Mouse (Mus musculus) kidney, embryonic 16.5 days (tissue): Measurements from ENCODE around the gene Ccdc182. TPM values are rescaled to one million over a fixed set of nuclear protein-coding genes. Genes with fewer than 3 reads are reported as not detected.

ENCODE experiments used
- ATAC-seq: fragments of 200-750 bp; cut with Nextera tagmentation; 2 replicates; pipeline ENCODE4 v1.8.0; 2017; ENCODE audit warnings: moderate TSS enrichment; ENCODE audit not compliant: low FRiP score, low TSS enrichment
- H3K27ac ChIP-seq: fragments of 300-500 bp; sonication (generic); 2 replicates; pipeline ENCODE4 v1.5.1; 2014; ENCODE audit warnings: low read length
- H3K27me3 ChIP-seq: fragments of 300-500 bp; sonication (generic); 2 replicates; pipeline ENCODE4 v1.6.1; 2014; ENCODE audit warnings: low read length, control low read depth, mixed read lengths; ENCODE audit not compliant: insufficient read depth
- H3K36me3 ChIP-seq: fragments of 300-500 bp; sonication (generic); 2 replicates; pipeline ENCODE4 v1.6.1; 2014; ENCODE audit warnings: low read length, control low read depth, mixed read lengths; ENCODE audit not compliant: insufficient read depth
- H3K4me1 ChIP-seq: fragments of 300-500 bp; sonication (generic); 2 replicates; pipeline ENCODE4 v1.6.1; 2014; ENCODE audit warnings: low read length, control low read depth, mixed read lengths; ENCODE audit not compliant: insufficient read depth
- H3K4me2 ChIP-seq: fragments of 300-500 bp; sonication (generic); replicated peaks from 2 replicates; pipeline ENCODE4 v1.6.1; 2014; ENCODE audit warnings: low read depth, low read length
- H3K4me3 ChIP-seq: fragments of 300-500 bp; sonication (generic); 2 replicates; pipeline ENCODE4 v1.5.1; 2014; ENCODE audit warnings: mild to moderate bottlenecking, low read length
- H3K9ac ChIP-seq: fragments of 300-500 bp; sonication (generic); replicated peaks from 2 replicates; pipeline ENCODE4 v1.6.1; 2014; ENCODE audit warnings: low read length
- H3K9me3 ChIP-seq: fragments of 300-500 bp; sonication (generic); 2 replicates; pipeline ENCODE4 v1.6.1; 2016; ENCODE audit warnings: low read length, control low read depth
- WGBS: fragments of 180-500 bp; shearing (Covaris S2); extraction: QIAGEN DNeasy Blood & Tissue Kit; methylation state at CpG from one replicate; pipeline ENCODE4 v1.1.7; 2014; 5-methylcytosine and 5-hydroxymethylcytosine counted together
- polyA plus RNA-seq: library from polyadenylated mRNA; unstranded; fragments of >200 nt; fragmentation: Nextera tagmentation; extraction: Ambion mirVana; gene quantifications from 2 replicates; pipeline ENCODE4 v1.2.1, GENCODE M21; 2015

Ccdc182 gene
- polyA plus RNA-seq, 1 experiment from 2014 or later, result 3.0 TPM

DNA sequence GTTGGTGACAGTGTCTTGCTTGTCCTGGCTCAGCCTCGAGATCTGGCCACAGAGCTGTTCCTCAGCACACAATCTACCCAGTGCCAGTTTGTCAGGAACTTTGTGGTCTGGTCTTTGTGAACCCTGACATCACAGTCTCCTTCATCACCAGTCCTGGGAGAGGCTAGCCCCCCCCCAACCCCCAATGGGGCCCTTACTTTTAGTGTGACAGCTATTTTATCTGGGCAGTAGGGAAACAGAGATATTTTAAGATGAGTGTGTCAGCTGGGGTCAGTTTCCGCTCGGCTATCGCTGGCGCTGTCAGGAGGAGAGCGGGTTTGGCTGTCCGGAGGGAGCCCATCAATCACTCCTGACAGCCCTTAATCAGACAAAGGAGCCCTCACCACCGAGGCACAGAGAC lies 19.7 kb downstream of the Ccdc182 start:
- peak; percentile 53; the same call in 1 of the 2 replicates for ATAC-seq
- H3K27ac ChIP-seq, result no peak overlapping the region

DNA sequence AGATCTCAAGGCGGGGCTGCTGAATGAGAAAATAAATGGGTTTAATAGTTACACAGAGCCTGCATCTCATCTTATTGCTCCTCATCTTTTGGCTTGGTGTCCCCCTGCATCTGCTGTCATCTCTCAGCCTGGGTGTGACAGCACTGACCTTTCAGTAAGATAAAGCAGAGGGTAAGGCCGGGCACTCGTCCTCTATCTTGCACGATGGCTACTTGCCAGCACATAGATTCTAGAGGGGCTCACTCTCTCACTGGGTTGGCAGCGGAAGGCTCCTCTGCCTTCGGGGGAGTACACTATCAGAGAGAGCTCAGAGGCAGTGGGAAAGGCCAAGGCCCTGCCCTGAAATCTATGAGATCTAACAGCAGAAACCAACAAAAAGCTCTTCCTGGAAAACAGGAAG lies 20.6 kb downstream of the Ccdc182 start:
- H3K9ac ChIP-seq, result no peak overlapping the region; the same call in 1 of the 2 replicates
- H3K4me2 ChIP-seq, result no peak overlapping the region
- no peaks in the 10 kb centered on the region for H3K27me3 ChIP-seq
- no peak overlapping the region for H3K27ac ChIP-seq
- H3K4me1 ChIP-seq, result peaks cover 20% of the 10 kb centered on the region
- 0 out of 2 replicates have a peak, but pooled peaks have one; percentile 36 for ATAC-seq
- no peak overlapping the region for H3K4me3 ChIP-seq
- no peaks in the 10 kb centered on the region for H3K36me3 ChIP-seq
- no peaks in the 10 kb centered on the region for H3K9me3 ChIP-seq
- 36% methylated on average over 6 of the region's 6 CpGs for WGBS

More for the DNA sequence above, 19.7 kb downstream of the Ccdc182 start:
- Histone ChIP-seq H3K4me3 (no peak overlapping the region), H3K9me3 (no peaks in the 10 kb centered on the region), H3K4me2 (no peak overlapping the region), H3K4me1 (peaks cover 30% of the 10 kb centered on the region), H3K36me3 (no peaks in the 10 kb centered on the region), H3K27me3 (no peaks in the 10 kb centered on the region), H3K9ac (no peak overlapping the region)
- 11% methylated on average over 8 of the region's 8 CpGs for WGBS

- Histone ChIP-seq H3K36me3 (no peaks in the 10 kb centered on the region), H3K27me3 (no peaks in the 10 kb centered on the region), H3K9ac (no peak overlapping the region), H3K9me3 (no peaks in the 10 kb centered on the region), H3K4me1 (peaks cover 18% of the 10 kb centered on the region), H3K4me2 (no peak overlapping the region), H3K27ac (no peak overlapping the region), H3K4me3 (no peak overlapping the region)
- 78% methylated on average over 5 of the region's 5 CpGs for WGBS
- no peak for ATAC-seq
Measured at GRCm38 (mm10) chr11:88315393-88315792, 21.5 kb downstream of the Ccdc182 start.

DNA sequence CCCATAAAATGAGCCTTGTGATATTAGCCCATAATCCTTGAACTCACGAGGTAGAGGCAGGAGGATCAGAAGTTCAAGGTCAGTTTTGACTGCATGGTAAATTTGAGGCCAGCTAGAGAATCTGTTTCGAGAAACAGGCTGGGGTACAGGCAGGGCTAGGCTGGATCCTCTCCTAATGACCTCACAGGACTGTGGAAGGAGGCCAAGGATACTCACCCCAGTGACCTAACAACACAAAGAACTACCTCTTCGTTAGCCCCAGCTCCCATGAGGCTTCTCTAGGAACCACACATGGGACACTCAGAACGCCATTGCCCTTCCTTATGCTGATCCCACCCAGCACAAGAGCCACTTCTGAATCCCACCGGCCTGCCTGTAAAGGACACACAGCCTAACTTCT lies 25.0 kb downstream of the Ccdc182 start:
- no peak for ATAC-seq
- 72% methylated on average over 5 of the region's 5 CpGs for WGBS

GRCm38 (mm10) chr11:88327016-88327415 lies 33.2 kb downstream of the Ccdc182 start:
- 6% methylated on average over 4 of the region's 4 CpGs for WGBS
- H3K4me3 ChIP-seq, result no peak overlapping the region
- no peaks in the 10 kb centered on the region for H3K27me3 ChIP-seq
- H3K9me3 ChIP-seq, result no peaks in the 10 kb centered on the region
- no peak overlapping the region for H3K27ac ChIP-seq
- peak; percentile 67 for ATAC-seq
- H3K36me3 ChIP-seq, result no peaks in the 10 kb centered on the region
- H3K4me1 ChIP-seq, result 0 out of 2 replicates have a peak, but pooled peaks cover 3% of the 10 kb centered on the region
- 0 out of 2 replicates have a peak overlapping the region, but pooled peaks have one; percentile 0 for H3K9ac ChIP-seq
- no peak overlapping the region for H3K4me2 ChIP-seq

More for the DNA sequence above, 25.0 kb downstream of the Ccdc182 start:
- H3K9ac ChIP-seq, result no peak overlapping the region
- no peak overlapping the region for H3K27ac ChIP-seq
- H3K4me1 ChIP-seq, result peaks cover 10% of the 10 kb centered on the region
- H3K4me3 ChIP-seq, result no peak overlapping the region
- H3K9me3 ChIP-seq, result no peaks in the 10 kb centered on the region
- no peak overlapping the region for H3K4me2 ChIP-seq
- no peaks in the 10 kb centered on the region for H3K27me3 ChIP-seq
- H3K36me3 ChIP-seq, result no peaks in the 10 kb centered on the region

DNA sequence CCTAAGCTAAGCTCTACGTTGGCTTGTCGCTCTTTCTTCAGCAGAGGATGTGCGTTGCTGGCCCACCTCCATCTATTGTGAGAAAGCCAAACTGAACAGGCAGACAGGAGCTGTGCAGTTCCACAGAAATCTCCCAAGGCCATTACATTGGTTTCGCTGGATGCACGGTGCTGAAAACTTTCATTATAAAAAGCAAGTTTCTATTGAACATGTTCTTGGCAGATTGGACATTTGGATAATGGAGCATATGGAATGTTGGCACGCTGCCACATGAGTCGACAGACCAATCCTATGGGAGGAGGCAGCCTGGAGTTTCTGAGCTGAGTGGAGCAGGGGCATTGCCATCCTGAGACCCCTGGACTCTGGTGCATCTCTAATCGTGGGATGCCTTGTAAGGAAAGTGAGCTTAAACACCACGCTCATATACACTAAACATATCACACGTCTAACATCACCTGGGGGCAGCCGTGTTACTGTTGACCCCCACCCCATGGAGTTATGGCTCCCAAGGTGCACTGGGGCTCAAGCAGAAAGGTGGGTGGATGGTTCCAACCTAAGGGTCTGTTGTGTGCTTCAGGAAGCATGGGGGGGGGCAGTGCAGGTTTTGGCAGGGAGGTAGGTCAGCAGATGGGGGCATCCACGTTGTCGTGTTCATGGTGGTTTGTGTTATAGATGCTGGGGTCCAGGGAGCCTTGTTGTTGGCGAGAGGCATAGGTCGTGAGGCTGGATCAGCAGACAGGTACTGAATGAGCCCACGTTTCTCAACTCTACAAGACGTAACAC lies 35.1 kb downstream of the Ccdc182 start:
- no peak overlapping the region for H3K9ac ChIP-seq
- ATAC-seq, result no peak

GRCm38 (mm10) chr11:88330799-88331198 lies 36.9 kb downstream of the Ccdc182 start:
- ATAC-seq, result no peak
- no peak overlapping the region for H3K27ac ChIP-seq
- 41% methylated on average over 11 of the region's 11 CpGs for WGBS
- H3K9ac ChIP-seq, result no peak overlapping the region
- H3K4me1 ChIP-seq, result 0 out of 2 replicates have a peak, but pooled peaks cover 3% of the 10 kb centered on the region
- H3K27me3 ChIP-seq, result no peaks in the 10 kb centered on the region
- no peak overlapping the region for H3K4me2 ChIP-seq
- H3K4me3 ChIP-seq, result no peak overlapping the region
- H3K36me3 ChIP-seq, result no peaks in the 10 kb centered on the region; the same call in 1 of the 2 replicates
- H3K9me3 ChIP-seq, result no peaks in the 10 kb centered on the region

More for the DNA sequence above, 35.1 kb downstream of the Ccdc182 start:
- 0 out of 2 replicates have a peak, but pooled peaks cover 3% of the 10 kb centered on the region for H3K4me1 ChIP-seq
- H3K4me3 ChIP-seq, result no peak overlapping the region
- H3K27me3 ChIP-seq, result no peaks in the 10 kb centered on the region
- 81% methylated on average over 17 of the region's 17 CpGs for WGBS
- H3K36me3 ChIP-seq, result no peaks in the 10 kb centered on the region
- H3K27ac ChIP-seq, result no peak overlapping the region
- H3K9me3 ChIP-seq, result no peaks in the 10 kb centered on the region
- no peak overlapping the region for H3K4me2 ChIP-seq

DNA sequence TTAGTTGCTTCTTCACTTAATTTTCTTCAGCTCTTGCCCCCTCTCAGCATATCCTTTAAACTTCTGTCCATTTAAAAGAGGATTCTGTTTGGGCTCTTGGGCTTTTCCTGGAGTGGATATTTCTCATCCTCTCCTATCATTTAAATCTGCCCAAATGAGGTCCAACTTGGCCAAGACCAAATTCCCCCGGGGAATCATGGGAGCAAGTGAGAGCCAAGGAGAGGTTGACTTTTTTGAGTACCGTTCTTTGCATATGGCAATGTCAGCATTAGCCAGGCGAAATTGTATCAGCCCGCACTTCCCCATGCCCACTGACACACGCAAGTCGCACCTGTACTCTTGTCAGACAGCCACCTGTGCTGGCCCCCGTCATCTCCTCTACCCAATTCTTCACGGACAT lies 37.9 kb downstream of the Ccdc182 start:
- ATAC-seq, result no peak
- no peak overlapping the region for H3K9ac ChIP-seq
- H3K4me2 ChIP-seq, result no peak overlapping the region
- H3K27ac ChIP-seq, result no peak overlapping the region
- 0 out of 2 replicates have a peak, but pooled peaks cover 3% of the 10 kb centered on the region for H3K4me1 ChIP-seq
- H3K36me3 ChIP-seq, result no peaks in the 10 kb centered on the region; the same call in 1 of the 2 replicates
- no peaks in the 10 kb centered on the region for H3K9me3 ChIP-seq
- H3K27me3 ChIP-seq, result no peaks in the 10 kb centered on the region
- WGBS, result 90% methylated on average over 8 of the region's 8 CpGs
- no peak overlapping the region for H3K4me3 ChIP-seq

DNA sequence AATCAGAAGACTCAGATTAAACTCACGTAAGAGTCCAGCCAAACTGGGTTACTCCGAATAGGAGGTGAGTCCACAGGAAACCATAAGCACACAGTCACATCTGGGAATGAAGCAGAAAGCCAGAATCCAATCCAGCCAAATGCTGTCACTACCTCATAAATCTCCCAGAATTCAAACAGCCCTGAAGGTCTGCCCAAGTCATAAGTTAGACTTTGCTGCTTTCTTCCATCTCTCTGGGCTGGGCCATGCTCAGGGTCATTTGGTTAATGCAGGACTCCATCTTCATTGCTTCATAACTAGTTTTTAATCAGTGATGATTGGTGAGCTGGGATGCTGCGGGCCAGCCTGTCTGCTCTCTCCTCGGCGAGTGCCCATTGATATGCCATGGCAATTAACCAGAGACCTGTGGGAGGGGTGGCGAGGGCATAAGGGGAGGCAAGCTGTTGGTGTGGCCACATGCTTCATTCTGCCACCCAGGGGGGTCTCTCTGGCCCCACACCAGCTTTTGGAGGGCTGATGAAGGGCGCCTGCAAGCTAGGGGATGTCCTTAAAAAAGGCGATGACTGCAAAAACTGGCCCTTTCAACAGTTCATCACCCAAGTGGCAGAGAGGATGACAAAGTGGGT lies 38.6 kb downstream of the Ccdc182 start:
- 0 out of 2 replicates have a peak, but pooled peaks cover 3% of the 10 kb centered on the region for H3K4me1 ChIP-seq
- H3K27me3 ChIP-seq, result no peaks in the 10 kb centered on the region
- H3K27ac ChIP-seq, result no peak overlapping the region
- WGBS, result 55% methylated on average over 8 of the region's 8 CpGs
- H3K9ac ChIP-seq, result no peak overlapping the region
- no peaks in the 10 kb centered on the region for H3K9me3 ChIP-seq
- no peak overlapping the region for H3K4me2 ChIP-seq
- ATAC-seq, result 0 out of 2 replicates have a peak, but pooled peaks have one; percentile 13
- no peak overlapping the region for H3K4me3 ChIP-seq
- peaks cover 4% of the 10 kb centered on the region; the same call in 1 of the 2 replicates for H3K36me3 ChIP-seq
